Mouse (Mus musculus) erythroblast, embryonic 14.5 days (primary cell): ENCODE measurements around the gene Mfrp.

Source experiments
- GATA1 ChIP-seq: IDR thresholded peaks from 2 replicates; pipeline ENCODE4 v1.6.1; 2012; ENCODE audit warnings: low read length, inconsistent platforms, mixed read lengths
- TAL1 ChIP-seq: IDR thresholded peaks from 3 replicates; pipeline ENCODE4 v1.6.1; 2012; ENCODE audit warnings: low read length, inconsistent platforms, mixed read lengths

- TF ChIP-seq GATA1 (no peak), TAL1 (no peak)
Observed at GRCm38 (mm10) chr9:44052855-44053254, 48.7 kb upstream of the Mfrp start.
